Mouse (Mus musculus) spleen, adult 2 months (tissue): ENCODE measurements around the gene Cilp. TPM values are rescaled to one million over a fixed set of nuclear protein-coding genes. Genes with fewer than 3 reads are reported as not detected.

Source experiments
- DNase-seq, 2 experiments: peaks; one replicate each; pipeline versions ENCODE4 v3.0.0 to v3.0.0-alpha.2; 2012 to 2021; ENCODE audit warnings: low spot score in 2 of 2, low read depth in 1 of 2
- H3K27ac ChIP-seq: fragments of 200-500 bp; 2 replicates; pipeline ENCODE4 v1.5.1; 2012; ENCODE audit warnings: low read length, inconsistent platforms; ENCODE audit not compliant: insufficient read depth
- H3K27me3 ChIP-seq: fragments of 200-500 bp; 2 replicates; pipeline ENCODE4 v1.6.1; 2012; ENCODE audit warnings: mild to moderate bottlenecking, moderate library complexity, low read length, inconsistent platforms; ENCODE audit not compliant: control insufficient read depth, insufficient read depth
- H3K36me3 ChIP-seq: fragments of 200-500 bp; 2 replicates; pipeline ENCODE4 v1.6.1; 2012; ENCODE audit warnings: mild to moderate bottlenecking, low read length, inconsistent platforms; ENCODE audit not compliant: control insufficient read depth, insufficient read depth
- H3K4me1 ChIP-seq: fragments of 200-500 bp; 2 replicates; pipeline ENCODE4 v1.6.1; 2011; ENCODE audit warnings: inconsistent platforms; ENCODE audit not compliant: control insufficient read depth, insufficient read depth, insufficient read length
- H3K4me3 ChIP-seq: fragments of 200-500 bp; 2 replicates; pipeline ENCODE4 v1.5.1; 2011; ENCODE audit warnings: mild to moderate bottlenecking, inconsistent platforms; ENCODE audit not compliant: insufficient read depth, insufficient read length; ENCODE audit errors: extremely low read depth
- CTCF ChIP-seq: fragments of 200-500 bp; IDR thresholded peaks from 2 replicates; pipeline ENCODE4 v1.5.1; 2011; ENCODE audit warnings: mild to moderate bottlenecking, inconsistent platforms; ENCODE audit not compliant: insufficient read depth, insufficient read length, insufficient replicate concordance; ENCODE audit errors: extremely low read depth
- POLR2A ChIP-seq: fragments of 200-500 bp; IDR thresholded peaks from 2 replicates; pipeline ENCODE4 v1.6.1; 2011; ENCODE audit warnings: low read depth, low read length, inconsistent platforms
- WGBS: fragments of 180-500 bp; shearing (Covaris S2); methylation state at CpG from one replicate; pipeline ENCODE4 v1.1.7; 2018; 5-methylcytosine and 5-hydroxymethylcytosine counted together
- polyA plus RNA-seq: library from polyadenylated mRNA; depleted of rRNA; stranded (reverse); fragments of >200 nt; gene quantifications from 2 replicates; pipeline ENCODE4 v1.2.3, GENCODE M21; 2012

Cilp gene
- polyA plus RNA-seq, 1 experiment = 2.5 TPM

GRCm38 (mm10) chr9:65303586-65303985 is 38.6 kb downstream of the Cilp start:
- 86% methylated on average over 4 of the region's 4 CpGs for WGBS
- Histone ChIP-seq H3K4me1 (no peaks in the 10 kb centered on the region), H3K27ac (no peak overlapping the region; the same call in 1 of the 2 replicates), H3K4me3 (no peak overlapping the region), H3K27me3 (no peaks in the 10 kb centered on the region), H3K36me3 (peaks cover 15% of the 10 kb centered on the region)
- TF ChIP-seq POLR2A = no peak
- TF ChIP-seq CTCF = no peak
- no peak for DNase-seq

DNA sequence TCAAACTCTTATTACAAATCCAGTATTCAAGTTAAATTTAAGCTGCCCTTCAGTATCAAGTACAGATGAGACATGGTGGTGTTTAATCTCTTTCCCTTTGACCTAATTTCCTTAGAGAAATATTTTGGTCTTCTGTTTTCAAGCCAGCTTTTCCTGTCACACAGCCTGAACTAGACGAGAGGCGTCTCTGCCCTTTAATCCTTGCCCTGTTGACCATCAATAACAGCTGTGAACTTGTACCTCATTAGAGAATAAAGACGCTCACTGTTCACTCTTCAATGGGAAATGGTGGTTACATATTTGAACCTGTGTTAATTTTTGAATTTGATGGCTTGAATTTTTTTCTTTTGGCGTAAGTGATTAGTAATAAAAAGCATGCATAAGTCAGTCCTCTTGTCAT is 39.3 kb downstream of the Cilp start:
- TF ChIP-seq POLR2A (no peak), CTCF (no peak)
- Histone ChIP-seq H3K4me1 (no peaks in the 10 kb centered on the region), H3K36me3 (peaks cover 17% of the 10 kb centered on the region), H3K27ac (no peak overlapping the region), H3K4me3 (no peak overlapping the region), H3K27me3 (no peaks in the 10 kb centered on the region)
- no peak for DNase-seq
- WGBS = 91% methylated on average over 4 of the region's 4 CpGs

GRCm38 (mm10) chr9:65306672-65307071 is 41.7 kb downstream of the Cilp start:
- Histone ChIP-seq H3K36me3 (peaks cover 19% of the 10 kb centered on the region), H3K4me3 (no peak overlapping the region), H3K4me1 (no peaks in the 10 kb centered on the region), H3K27ac (no peak overlapping the region), H3K27me3 (no peaks in the 10 kb centered on the region)
- 95% methylated on average over 2 of the region's 2 CpGs for WGBS
- no peak for TF ChIP-seq CTCF
- TF ChIP-seq POLR2A = no peak
- no peak for DNase-seq

- H3K4me3 ChIP-seq = no peak overlapping the region
- no peaks in the 10 kb centered on the region for H3K27me3 ChIP-seq
- 84% methylated on average over 1 of the region's 1 CpGs for WGBS
- peaks cover 17% of the 10 kb centered on the region for H3K36me3 ChIP-seq
- H3K27ac ChIP-seq = no peak overlapping the region
- DNase-seq = no peak
- H3K4me1 ChIP-seq = no peaks in the 10 kb centered on the region
- TF ChIP-seq CTCF (no peak), POLR2A (no peak)
These were observed 43.0 kb downstream of the Cilp start for GRCm38 (mm10) chr9:65308011-65308410.

DNA sequence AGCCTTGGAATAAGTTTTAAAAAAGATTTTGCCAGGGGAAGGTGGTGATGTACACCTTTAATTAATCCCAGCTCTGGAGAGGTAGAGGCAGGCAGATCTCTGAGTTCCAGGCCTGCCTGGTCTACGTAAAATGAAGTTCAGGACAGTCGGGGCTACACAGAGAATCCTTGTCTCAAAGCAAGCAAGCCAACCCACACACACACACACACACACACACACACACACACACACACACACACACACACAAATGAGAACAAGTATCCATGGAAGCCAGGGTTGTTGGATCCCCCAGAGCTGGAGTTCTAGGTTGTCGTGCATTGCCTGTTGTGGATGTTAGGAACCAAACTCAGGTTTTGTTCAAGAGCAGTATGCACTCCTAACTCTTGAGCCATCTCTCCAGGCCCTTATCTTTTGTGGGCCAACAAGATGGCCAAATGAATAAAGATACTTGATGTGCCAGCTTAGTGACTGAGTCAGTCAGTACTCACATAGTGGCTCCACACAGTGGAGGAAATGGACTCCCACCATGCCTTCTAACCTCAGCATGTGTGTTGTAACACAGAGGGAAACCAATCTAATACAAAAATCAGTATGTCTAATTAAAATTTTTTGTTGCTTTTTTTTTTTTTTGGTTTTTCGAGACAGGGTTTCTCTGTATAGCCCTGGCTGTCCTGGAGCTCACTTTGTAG is 47.8 kb downstream of the Cilp start:
- no peak for DNase-seq
- Histone ChIP-seq H3K4me3 (no peak overlapping the region), H3K36me3 (peaks cover 23% of the 10 kb centered on the region), H3K4me1 (no peaks in the 10 kb centered on the region), H3K27me3 (no peaks in the 10 kb centered on the region), H3K27ac (no peak overlapping the region)
- TF ChIP-seq POLR2A (no peak), CTCF (no peak)
- WGBS = 94% methylated on average over 4 of the region's 4 CpGs

GRCm38 (mm10) chr9:65313846-65314245 is 48.9 kb downstream of the Cilp start:
- Histone ChIP-seq H3K4me1 (no peaks in the 10 kb centered on the region), H3K36me3 (peaks cover 21% of the 10 kb centered on the region), H3K27ac (no peak overlapping the region), H3K27me3 (no peaks in the 10 kb centered on the region), H3K4me3 (no peak overlapping the region)
- DNase-seq = no peak
- TF ChIP-seq POLR2A (no peak), CTCF (no peak)
- 90% methylated on average over 1 of the region's 1 CpGs for WGBS

- WGBS = 90% methylated on average over 11 of the region's 11 CpGs
- TF ChIP-seq CTCF (no peak), POLR2A (no peak)
- no peaks in the 10 kb centered on the region for H3K27me3 ChIP-seq
These were observed 57.4 kb downstream of the Cilp start for GRCm38 (mm10) chr9:65322255-65322900.

More at GRCm38 (mm10) chr9:65322255-65322900, 57.4 kb downstream of the Cilp start:
- no peak overlapping the region for H3K27ac ChIP-seq
- no peaks in the 10 kb centered on the region for H3K4me1 ChIP-seq
- no peak for DNase-seq
- peaks cover 38% of the 10 kb centered on the region for H3K36me3 ChIP-seq
- no peak overlapping the region for H3K4me3 ChIP-seq
